ENCODE assay signal across 9 mouse cellular contexts in the genomic region with DNA sequence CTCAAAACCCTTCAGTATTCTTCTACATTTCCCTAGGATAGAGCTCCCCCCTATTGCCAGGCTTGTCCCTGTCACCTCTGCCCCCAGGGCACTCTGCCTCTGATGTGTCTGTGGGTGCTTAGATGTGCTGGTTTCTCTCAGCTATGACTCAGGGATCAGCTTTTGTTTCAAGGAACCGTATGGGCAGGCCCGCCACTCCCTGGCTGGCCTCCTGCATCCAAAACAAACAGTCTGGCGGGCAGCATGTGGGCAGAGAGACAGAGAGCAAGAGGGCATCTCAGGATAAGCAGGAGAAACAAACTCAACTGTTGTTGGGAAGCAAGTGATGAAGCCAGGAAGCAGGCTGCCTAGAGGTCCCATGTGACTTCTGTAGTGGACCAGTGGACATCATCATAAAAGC. TPM values are rescaled to one million over a fixed set of nuclear protein-coding genes. Genes with fewer than 3 reads are reported as not detected.
DNase-seq lines count a peak whose midpoint lies in the region; ATAC-seq and TF ChIP-seq lines count a peak whose summit lies in the region.
"Had no signal": no experiment of that assay in that cellular context is flagged by ENCODE, and none has a peak within 500 bp of the region (broad histone marks: within the 10 kb centered on the region; RNA-seq: fewer than 3 reads in every experiment).

No protein-coding gene starts in this region.

- H3K27me3 ChIP-seq in hindbrain, embryonic 10.5 days (ENCODE audit: insufficient read depth, poor library complexity, severe bottlenecking), result peaks cover 8% of the 10 kb centered on the region; the same call in 1 of the 2 replicates
- H3K27me3 ChIP-seq in hindbrain, embryonic 13.5 days, result no peaks in the 10 kb centered on the region
- H3K27me3 ChIP-seq in hindbrain, postnatal 0 days (ENCODE audit: insufficient read depth, low read length), result no peaks in the 10 kb centered on the region
- H3K27me3 ChIP-seq in forebrain, embryonic 11.5 days (ENCODE audit: control insufficient read depth, insufficient read depth, low read length), result no peaks in the 10 kb centered on the region; the same call in 1 of the 2 replicates
- H3K27me3 ChIP-seq: liver, embryonic 15.5 days had no signal

- H3K27ac ChIP-seq in hindbrain, embryonic 10.5 days, result peak overlapping the region; percentile 50; the same call in 1 of the 2 replicates
- H3K27ac ChIP-seq in hindbrain, embryonic 13.5 days, result no peak overlapping the region
- H3K27ac ChIP-seq in hindbrain, postnatal 0 days, result no peak overlapping the region
- H3K27ac ChIP-seq in forebrain, embryonic 11.5 days (ENCODE audit: low read depth, low read length), result no peak overlapping the region
- H3K27ac ChIP-seq: liver, embryonic 15.5 days had no signal

- H3K9me3 ChIP-seq in hindbrain, embryonic 10.5 days, result no peaks in the 10 kb centered on the region
- H3K9me3 ChIP-seq in hindbrain, embryonic 13.5 days, result no peaks in the 10 kb centered on the region
- no peaks in the 10 kb centered on the region for H3K9me3 ChIP-seq in hindbrain, postnatal 0 days (ENCODE audit: low read length)
- no peaks in the 10 kb centered on the region for H3K9me3 ChIP-seq in forebrain, embryonic 11.5 days (ENCODE audit: control insufficient read depth, low read length)
- H3K9me3 ChIP-seq: liver, embryonic 15.5 days had no signal

- no peak overlapping the region for H3K9ac ChIP-seq in hindbrain, embryonic 13.5 days
- no peak overlapping the region for H3K9ac ChIP-seq in hindbrain, postnatal 0 days (replicated peaks; ENCODE audit: low read length)
- H3K9ac ChIP-seq in forebrain, embryonic 11.5 days (ENCODE audit: low read length), result no peak overlapping the region
- H3K9ac ChIP-seq: liver, embryonic 15.5 days had no signal

- DNase-seq in hindbrain, embryonic 10.5 days (ENCODE audit: low spot score), result no peak
- peak; percentile 95 for DNase-seq in Muller cell, postnatal 12 days (ENCODE audit: inconsistent ontology term)
- DNase-seq in cerebellum, adult 18-20 months, result peak; percentile 61 to 72
- DNase-seq in lung, adult 2 months, result peak; percentile 45
- DNase-seq in layer of hippocampus, adult 18-20 months (ENCODE audit: low spot score in 2 of 2), result no peak
- DNase-seq in hindbrain, postnatal 0 days (ENCODE audit: low spot score), result no peak
- no peak for DNase-seq in forebrain, embryonic 11.5 days (ENCODE audit: low spot score)

- no peak overlapping the region for H3K4me3 ChIP-seq in hindbrain, embryonic 10.5 days
- H3K4me3 ChIP-seq in hindbrain, embryonic 13.5 days, result no peak overlapping the region
- no peak overlapping the region for H3K4me3 ChIP-seq in lung, adult 2 months (replicated peaks; ENCODE audit: extremely low read depth, low read depth, low read length)
- H3K4me3 ChIP-seq in hindbrain, postnatal 0 days (ENCODE audit: low read length), result no peak overlapping the region
- H3K4me3 ChIP-seq in forebrain, embryonic 11.5 days (ENCODE audit: low read depth, low read length), result no peak overlapping the region
- H3K4me3 ChIP-seq: liver, embryonic 15.5 days had no signal

- ATAC-seq in hindbrain, embryonic 13.5 days (ENCODE audit: low FRiP score), result no peak
- no peak for ATAC-seq in hindbrain, postnatal 0 days
- ATAC-seq in forebrain, embryonic 11.5 days (replicated peaks; ENCODE audit: low FRiP score), result no peak

- 16% methylated on average over 3 of the region's 3 CpGs for WGBS in hindbrain, embryonic 10.5 days
- WGBS in hindbrain, embryonic 13.5 days, result 30% methylated on average over 3 of the region's 3 CpGs
- WGBS in lung, adult 2 months, result 8% methylated on average over 3 of the region's 3 CpGs
- WGBS in hindbrain, postnatal 0 days, result 26% methylated on average over 3 of the region's 3 CpGs
- 44% methylated on average over 3 of the region's 3 CpGs for WGBS in forebrain, embryonic 11.5 days

- TF ChIP-seq POLR2A in lung, adult 2 months (IDR thresholded peaks at IDR 0.05; ENCODE audit: borderline replicate concordance, extremely low read depth, low read depth, low read length), result no peak

- H3K4me1 ChIP-seq in hindbrain, embryonic 10.5 days (replicated peaks), result peaks cover 43% of the 10 kb centered on the region
- H3K4me1 ChIP-seq in hindbrain, embryonic 13.5 days (replicated peaks), result peaks cover 20% of the 10 kb centered on the region
- no peaks in the 10 kb centered on the region for H3K4me1 ChIP-seq in lung, adult 2 months (ENCODE audit: control insufficient read depth, insufficient read depth, low read length)
- H3K4me1 ChIP-seq in hindbrain, postnatal 0 days (ENCODE audit: insufficient read depth, low read length), result peaks cover 2% of the 10 kb centered on the region; the same call in 1 of the 2 replicates
- H3K4me1 ChIP-seq in forebrain, embryonic 11.5 days (replicated peaks; ENCODE audit: control insufficient read depth, insufficient read depth, low read length), result peaks cover 3% of the 10 kb centered on the region; the same call in 1 of the 2 replicates

- H3K4me2 ChIP-seq in hindbrain, embryonic 13.5 days, result no peak overlapping the region
- no peak overlapping the region for H3K4me2 ChIP-seq in hindbrain, postnatal 0 days (ENCODE audit: low read depth, low read length)
- no peak overlapping the region for H3K4me2 ChIP-seq in forebrain, embryonic 11.5 days (ENCODE audit: low read depth, low read length, severe bottlenecking)
- H3K4me2 ChIP-seq: liver, embryonic 15.5 days had no signal

- no peak for TF ChIP-seq CTCF in lung, adult 2 months (IDR thresholded peaks at IDR 0.05; ENCODE audit: insufficient read depth, low read length)
- no peak for TF ChIP-seq CTCF in hindbrain, postnatal 0 days (IDR thresholded peaks at IDR 0.05; ENCODE audit: low read depth)

- no peaks in the 10 kb centered on the region for H3K36me3 ChIP-seq in hindbrain, embryonic 10.5 days
- no peaks in the 10 kb centered on the region for H3K36me3 ChIP-seq in hindbrain, embryonic 13.5 days
- no peaks in the 10 kb centered on the region for H3K36me3 ChIP-seq in hindbrain, postnatal 0 days (ENCODE audit: insufficient read depth, low read length)
- H3K36me3 ChIP-seq in forebrain, embryonic 11.5 days (ENCODE audit: control insufficient read depth, insufficient read depth, low read length), result no peaks in the 10 kb centered on the region
- H3K36me3 ChIP-seq: liver, embryonic 15.5 days had no signal

RNA-seq across cellular contexts. Expression of gene Plekha1, which starts 9.9 kb away (rescaled TPM):
- polyA plus RNA-seq in hindbrain, embryonic 10.5 days (2016; fragmentation: Nextera tagmentation; extraction: Ambion mirVana), result 39.5 and 47.8 TPM in 2 replicates
- 63.4 and 65.4 TPM in 2 replicates for polyA plus RNA-seq in hindbrain, embryonic 13.5 days (2015; fragmentation: Nextera tagmentation; extraction: Ambion mirVana)
- 66.8 and 99.2 TPM in 2 replicates for polyA plus RNA-seq in lung, adult 2 months (2012; rRNA removed)
- 10 to 100 TPM; 84.7 TPM for total RNA-seq in layer of hippocampus, adult 18-20 months (2021)
- total RNA-seq in hindbrain, postnatal 0 days (2014; rRNA removed), result 72.6 and 79.8 TPM in 2 replicates
- 44.2 and 50.0 TPM in 2 replicates for polyA plus RNA-seq in hindbrain, postnatal 0 days (2015; fragmentation: Nextera tagmentation; extraction: Ambion mirVana)
- polyA plus RNA-seq in forebrain, embryonic 11.5 days (2014; fragmentation: Nextera tagmentation; extraction: Ambion mirVana), result 31.4 and 32.2 TPM in 2 replicates

Comparison
In these comparisons a context has a peak if more than half of its experiments do, and no peak if none do; other contexts are left out.
1. DNase-seq: peak in Muller cell, postnatal 12 days (single experiment), cerebellum, adult 18-20 months (2 of 2) and lung, adult 2 months (single experiment); none in hindbrain, embryonic 10.5 days (single experiment), layer of hippocampus, adult 18-20 months (0 of 2), hindbrain, postnatal 0 days (single experiment) and forebrain, embryonic 11.5 days (single experiment).